Mouse (Mus musculus): ENCODE measurements around the gene Miox.

The Miox gene

GRCm38 (mm10) chr15:89315190-89315731, 18.9 kb upstream of the Miox start, which contains the start of gene Sbf1:
TSS of gene Sbf1 (minus strand) at chr15:89315311.
- DNase-seq (ENCODE audit: low spot score in 2 of 2) = peak; percentile 97 to 99

- DNase-seq (ENCODE audit: low spot score in 2 of 2) = no peak
Measured at GRCm38 (mm10) chr15:89316146-89316545, 18.1 kb upstream of the Miox start.

- DNase-seq (ENCODE audit: low spot score in 2 of 2) = no peak
Measured at GRCm38 (mm10) chr15:89321264-89321663, 12.9 kb upstream of the Miox start.

- no peak for DNase-seq (ENCODE audit: low spot score in 2 of 2)
Measured at GRCm38 (mm10) chr15:89322670-89323522, 11.3 kb upstream of the Miox start, which contains the start of gene Adm2. TSS of gene Adm2 (plus strand) at chr15:89322720.

- DNase-seq (ENCODE audit: low spot score in 2 of 2) = no peak
Measured at GRCm38 (mm10) chr15:89323656-89324055, 10.5 kb upstream of the Miox start.

GRCm38 (mm10) chr15:89326441-89326840, 7.8 kb upstream of the Miox start:
- DNase-seq (ENCODE audit: low spot score in 2 of 2) = no peak

- no peak for DNase-seq (ENCODE audit: low spot score in 2 of 2)
Measured at GRCm38 (mm10) chr15:89334774-89335537, 758 bp downstream of the Miox start.

- DNase-seq (ENCODE audit: low spot score in 2 of 2) = no peak
Measured at GRCm38 (mm10) chr15:89336422-89336821, 2.2 kb downstream of the Miox start.

- DNase-seq (ENCODE audit: low spot score in 2 of 2) = no peak
Measured at GRCm38 (mm10) chr15:89339696-89340095, 5.5 kb downstream of the Miox start.

GRCm38 (mm10) chr15:89340136-89340535, 5.9 kb downstream of the Miox start:
- no peak for DNase-seq (ENCODE audit: low spot score in 2 of 2)

- no peak for DNase-seq (ENCODE audit: low spot score in 2 of 2)
Measured at GRCm38 (mm10) chr15:89341678-89342077, 7.5 kb downstream of the Miox start.

GRCm38 (mm10) chr15:89343325-89343724, 9.1 kb downstream of the Miox start:
- no peak for DNase-seq (ENCODE audit: low spot score in 2 of 2)

- DNase-seq (ENCODE audit: low spot score in 2 of 2) = no peak
Measured at GRCm38 (mm10) chr15:89350447-89350846, 16.2 kb downstream of the Miox start.

- DNase-seq (ENCODE audit: low spot score in 2 of 2) = no peak
Measured at GRCm38 (mm10) chr15:89351302-89351701, 17.1 kb downstream of the Miox start.

- no peak for DNase-seq (ENCODE audit: low spot score in 2 of 2)
Measured at GRCm38 (mm10) chr15:89352054-89352453, 17.9 kb downstream of the Miox start.

GRCm38 (mm10) chr15:89352795-89353194, 18.6 kb downstream of the Miox start:
- no peak for DNase-seq (ENCODE audit: low spot score in 2 of 2)

GRCm38 (mm10) chr15:89353837-89354236, 19.6 kb downstream of the Miox start:
- DNase-seq (ENCODE audit: low spot score in 2 of 2) = no peak

GRCm38 (mm10) chr15:89354455-89354854, 20.3 kb downstream of the Miox start:
- no peak for DNase-seq (ENCODE audit: low spot score in 2 of 2)

GRCm38 (mm10) chr15:89355241-89356187, 21.3 kb downstream of the Miox start, which contains the start of the genes Lmf2 and Ncaph2:
TSS of gene Lmf2 (minus strand) at chr15:89355659.
TSS of gene Ncaph2 (plus strand) at chr15:89355719.
- DNase-seq (ENCODE audit: low spot score in 2 of 2) = peak; percentile 92 to 95

GRCm38 (mm10) chr15:89356372-89356771, 22.2 kb downstream of the Miox start:
- DNase-seq (ENCODE audit: low spot score in 2 of 2) = peak; percentile 52 to 69

- DNase-seq (ENCODE audit: low spot score in 2 of 2) = no peak
Measured at GRCm38 (mm10) chr15:89358784-89359183, 24.6 kb downstream of the Miox start.
